Mouse (Mus musculus): ENCODE data around the gene Vcl.

Gene Vcl

DNA sequence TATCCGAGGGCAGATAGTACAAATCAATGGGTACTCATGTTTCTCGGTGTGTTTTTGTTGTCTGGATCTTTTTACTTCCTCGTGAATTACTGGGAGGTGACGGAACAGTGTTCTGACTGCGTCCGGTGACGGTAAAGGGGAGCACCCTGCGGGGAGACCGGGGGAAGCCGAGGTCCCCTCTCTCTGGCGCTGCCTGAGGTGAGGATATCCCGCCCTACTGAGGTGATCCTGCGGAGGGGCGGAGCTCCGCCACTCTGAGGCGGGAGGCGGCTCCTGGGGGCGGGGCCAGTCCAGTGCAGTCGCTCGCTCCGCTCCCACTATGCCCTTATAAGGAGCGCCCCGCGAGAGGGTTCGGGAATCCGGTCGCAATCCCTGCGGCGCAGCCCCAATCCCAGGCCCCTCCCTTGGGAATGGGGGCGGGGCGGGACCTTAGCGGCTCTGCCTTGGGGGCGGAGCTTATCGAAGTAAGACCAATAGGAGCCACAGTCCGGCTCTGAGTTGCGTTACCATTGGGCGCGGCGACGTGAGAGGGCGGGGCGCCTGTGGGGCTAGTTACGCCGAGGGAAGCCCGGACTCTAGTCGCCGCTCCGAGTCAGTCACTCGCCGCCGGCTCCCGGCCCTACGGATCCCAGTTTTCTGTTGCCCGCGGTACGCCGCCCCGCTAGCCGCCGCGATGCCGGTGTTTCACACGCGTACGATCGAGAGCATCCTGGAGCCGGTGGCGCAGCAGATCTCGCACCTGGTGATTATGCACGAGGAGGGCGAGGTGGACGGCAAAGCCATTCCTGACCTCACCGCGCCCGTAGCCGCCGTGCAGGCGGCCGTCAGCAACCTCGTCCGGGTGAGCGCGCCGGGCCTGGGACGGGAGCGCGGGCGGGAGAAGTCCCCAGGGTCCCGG lies at the start of gene Vcl:
TSS of gene Vcl (plus strand) at position 551 of the 898 bp plus-strand sequence.
- peak; percentile 95 to 97 for DNase-seq (ENCODE audit: low spot score in 2 of 2)

DNA sequence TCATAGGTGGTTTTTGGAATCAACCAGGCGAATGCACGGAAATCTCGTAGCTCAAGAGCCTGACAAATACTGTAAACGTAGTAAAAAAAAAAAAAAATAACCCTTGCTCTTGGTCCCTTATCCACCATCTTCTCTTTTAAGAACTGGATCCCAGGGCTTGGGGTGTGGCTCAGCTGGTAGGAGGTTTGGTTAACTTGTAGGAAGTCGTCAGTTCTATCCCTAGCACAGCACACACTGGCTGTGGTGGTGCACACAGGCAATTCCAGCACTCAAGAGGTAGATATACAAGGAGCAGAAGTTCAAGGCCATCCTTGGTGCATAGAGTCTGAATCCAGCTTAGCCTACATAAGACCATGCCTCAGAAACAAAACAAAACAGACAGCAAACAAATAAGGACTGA lies 44.5 kb upstream of the Vcl start:
- DNase-seq (ENCODE audit: low spot score in 2 of 2), result no peak

DNA sequence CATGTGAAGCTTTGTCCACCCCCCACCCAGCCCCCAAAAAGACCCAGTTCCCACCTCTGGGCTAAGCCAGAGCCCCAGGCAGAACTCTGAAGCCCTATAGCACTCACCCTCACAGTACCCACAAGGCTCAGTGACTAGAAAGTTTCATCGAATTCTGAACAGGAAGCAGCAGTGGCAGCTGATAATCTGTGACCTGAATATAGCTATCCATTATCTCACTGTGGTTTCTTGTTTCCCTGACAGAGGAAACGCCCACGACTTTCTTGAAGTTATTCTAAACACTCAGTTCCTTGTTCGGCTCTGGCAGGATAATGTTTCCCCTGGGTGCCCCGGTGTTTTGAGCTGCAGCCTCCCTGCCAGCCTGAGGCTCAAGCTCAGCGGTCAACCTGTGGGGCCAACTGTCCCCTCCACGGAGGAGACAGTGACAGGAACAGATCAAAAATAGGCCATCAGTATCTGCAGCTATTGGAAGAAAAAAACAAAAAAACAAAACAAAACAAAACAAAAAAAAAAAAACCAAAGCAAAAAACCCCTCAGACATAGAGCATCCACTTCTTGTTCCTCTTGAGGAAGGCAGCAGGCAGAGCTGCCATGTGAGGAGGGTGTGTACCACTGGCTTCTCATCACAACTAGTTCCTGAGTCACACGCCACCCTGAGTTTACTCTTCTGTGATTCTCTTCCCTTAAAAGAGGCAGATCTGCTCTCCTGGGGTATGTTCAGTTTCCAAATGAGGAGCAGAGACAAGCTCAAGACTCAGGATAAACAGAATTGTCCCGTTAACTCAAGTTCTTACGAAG lies 43.9 kb upstream of the Vcl start:
- DNase-seq (ENCODE audit: low spot score in 2 of 2), result peak; percentile 77 to 84

DNA sequence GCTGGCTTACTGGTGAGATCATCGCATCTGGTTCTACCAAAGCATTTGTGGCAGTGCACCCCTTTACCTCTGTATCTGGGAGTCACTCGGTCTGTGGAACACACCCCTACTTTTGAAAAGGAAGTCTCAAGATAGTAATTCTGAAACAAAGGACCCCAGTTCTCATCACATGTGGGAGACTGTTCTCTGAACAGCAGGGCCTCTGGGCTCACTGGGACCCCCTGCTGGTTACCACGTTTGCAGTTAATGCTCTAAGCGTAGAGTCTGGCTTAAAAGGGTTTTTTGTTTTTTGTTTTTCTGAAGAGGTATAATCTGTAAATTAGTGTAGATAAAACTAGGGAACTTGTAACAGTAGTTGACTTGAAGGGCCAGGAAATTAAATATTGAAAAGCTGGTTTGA lies 42.9 kb upstream of the Vcl start:
- peak; percentile 62 to 72 for DNase-seq (ENCODE audit: low spot score in 2 of 2)

DNA sequence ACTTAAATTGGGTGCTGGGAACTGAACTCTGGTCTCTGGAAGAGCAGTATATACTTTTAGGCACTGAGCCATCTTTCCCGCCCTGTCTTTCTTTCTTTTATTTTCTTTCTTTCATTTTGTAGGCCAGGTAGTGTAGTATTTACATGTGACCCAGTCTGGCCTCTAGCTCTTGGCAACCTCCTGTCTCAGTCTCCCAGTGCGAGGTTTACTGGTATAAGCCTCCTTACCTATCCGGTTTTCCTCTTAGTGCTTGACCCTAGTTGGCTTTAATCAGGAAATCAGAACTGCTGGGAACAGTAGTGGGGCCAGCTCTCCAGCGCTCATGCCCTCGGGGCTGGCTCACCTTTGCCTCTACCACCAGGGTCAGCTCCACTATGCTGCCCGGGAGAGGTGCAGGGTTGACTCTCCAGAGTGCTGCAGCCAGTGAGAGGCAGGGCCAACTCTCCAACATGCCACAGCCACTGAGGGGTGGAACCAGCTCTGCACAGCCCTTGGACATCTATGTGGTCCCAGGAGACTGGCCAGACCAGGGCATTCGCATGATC lies 41.6 kb upstream of the Vcl start:
- no peak for DNase-seq (ENCODE audit: low spot score in 2 of 2)

- no peak for DNase-seq (ENCODE audit: low spot score in 2 of 2)
These were observed 37.2 kb upstream of the Vcl start for GRCm38 (mm10) chr14:20891941-20892402.

DNA sequence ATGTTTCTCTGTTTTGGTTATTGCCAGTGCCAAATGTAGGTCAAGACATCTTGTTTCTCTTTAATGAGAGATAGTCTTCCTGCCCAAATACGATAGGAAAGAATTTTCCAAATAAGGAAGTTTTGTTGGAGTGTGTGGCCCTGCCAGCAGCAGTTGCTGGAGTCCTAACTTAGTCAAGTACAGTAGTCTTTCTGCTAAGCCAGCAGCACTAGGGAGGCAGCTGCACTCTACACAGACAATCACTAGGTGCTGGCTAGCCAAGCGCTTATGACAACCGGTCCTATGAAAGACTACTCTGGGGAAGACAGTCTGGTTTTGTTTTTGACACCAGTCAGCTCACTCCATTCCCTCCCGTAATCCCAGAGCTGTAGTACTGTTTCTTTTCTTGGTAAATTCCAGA lies 35.4 kb upstream of the Vcl start:
- DNase-seq (ENCODE audit: low spot score in 2 of 2), result no peak

DNA sequence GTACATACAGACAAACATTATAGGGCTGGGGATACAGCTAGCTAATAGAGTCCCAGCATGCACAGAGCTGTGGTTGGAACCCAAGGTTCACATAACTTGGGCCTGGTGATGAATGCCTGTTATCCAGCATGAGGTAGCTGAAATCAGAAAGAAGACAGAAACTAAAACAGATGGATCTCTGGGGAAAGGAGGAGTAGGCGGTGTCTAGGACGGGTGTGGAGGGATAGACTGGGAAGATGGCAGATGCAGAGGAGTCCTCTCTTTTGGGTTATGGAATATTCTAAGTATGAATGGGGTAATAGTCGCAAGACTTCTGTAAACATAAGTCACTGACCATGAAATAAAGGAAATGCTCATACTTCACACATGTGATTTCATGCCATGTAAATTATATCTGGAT lies 27.9 kb upstream of the Vcl start:
- no peak for DNase-seq (ENCODE audit: low spot score in 2 of 2)

DNA sequence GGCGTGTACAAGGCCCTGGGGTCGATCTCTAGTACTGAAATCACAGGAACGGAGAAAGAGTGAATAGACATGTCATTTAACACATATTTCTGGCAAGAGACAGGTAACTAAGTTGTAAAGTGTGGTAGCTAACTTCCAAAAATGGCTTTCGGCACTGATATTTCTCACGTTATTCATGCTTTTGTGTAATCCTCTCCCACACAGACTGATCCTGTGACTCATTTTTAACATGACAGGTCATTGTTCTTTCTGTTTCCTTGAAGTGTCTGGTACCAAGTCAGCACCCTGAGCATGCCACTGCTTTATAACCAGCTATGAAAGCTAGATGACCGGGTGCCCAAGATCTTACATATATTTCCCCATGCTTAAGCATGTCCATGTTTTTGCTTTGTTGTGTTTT lies 26.1 kb upstream of the Vcl start:
- no peak for DNase-seq (ENCODE audit: low spot score in 2 of 2)

GRCm38 (mm10) chr14:20911811-20912210 lies 17.4 kb upstream of the Vcl start:
- DNase-seq (ENCODE audit: low spot score in 2 of 2), result no peak

DNA sequence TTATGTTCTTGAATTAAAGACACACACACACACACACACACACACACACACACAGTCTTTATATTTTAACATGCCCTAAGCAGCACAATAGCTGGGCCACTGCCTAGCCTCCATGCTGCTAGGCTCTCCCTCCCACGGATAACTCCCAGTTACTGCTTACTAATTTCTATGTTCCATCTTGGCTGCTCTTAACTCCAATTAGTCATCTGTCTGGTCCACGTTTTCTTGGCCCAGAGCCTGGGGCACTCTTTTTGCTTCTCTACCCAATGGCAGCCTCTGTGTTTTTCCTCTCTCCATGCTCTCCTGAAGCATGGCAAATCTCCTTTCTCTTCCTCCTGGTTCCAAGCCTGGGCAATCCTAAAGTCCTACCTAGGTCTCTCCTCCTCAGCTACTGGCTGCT lies 14.8 kb upstream of the Vcl start:
- no peak for DNase-seq (ENCODE audit: low spot score in 2 of 2)

DNA sequence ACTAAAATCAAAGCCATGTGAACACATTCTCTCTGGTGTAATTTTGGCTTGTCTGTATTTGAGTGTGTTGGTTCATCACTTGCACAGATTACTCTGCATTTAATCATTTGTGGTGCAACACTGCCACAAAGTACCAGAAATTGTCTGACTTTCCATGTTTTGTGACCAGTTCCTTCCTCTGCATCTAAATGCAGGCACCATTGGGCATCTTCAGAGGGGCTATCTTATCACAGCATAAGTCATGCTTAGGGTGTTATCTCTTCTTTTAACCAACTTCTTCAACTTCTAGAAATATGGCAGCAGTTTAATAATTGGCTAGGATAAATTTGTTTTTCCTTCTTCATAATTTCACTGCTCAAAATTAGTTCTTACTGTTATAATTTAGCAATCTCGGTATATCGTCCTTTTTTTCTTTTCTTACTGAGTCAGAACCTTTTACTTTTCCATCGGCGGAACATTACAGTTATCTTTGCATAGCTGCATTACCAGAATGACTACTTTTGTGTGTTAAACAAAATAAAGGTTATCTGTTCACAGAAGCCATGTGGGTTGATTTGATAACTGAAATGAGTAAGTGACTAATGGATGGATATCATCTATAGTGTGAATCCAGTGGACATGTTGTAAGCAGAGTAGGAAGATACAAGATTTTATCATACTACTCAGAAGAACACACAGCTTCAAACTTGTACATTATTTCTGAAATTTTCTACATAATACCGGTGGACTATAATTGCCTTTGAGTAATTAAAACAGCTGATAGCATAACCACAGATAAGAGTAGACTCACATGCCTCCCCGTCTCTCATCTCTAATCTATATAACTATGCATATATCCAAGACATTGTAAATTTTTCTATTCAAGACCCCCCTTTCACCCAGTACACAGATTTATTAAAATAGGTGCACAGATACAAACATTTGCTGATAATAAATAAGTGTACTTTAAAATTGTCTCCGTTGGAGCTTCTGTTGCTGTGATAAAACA lies 12.3 kb upstream of the Vcl start:
- no peak for DNase-seq (ENCODE audit: low spot score in 2 of 2)

DNA sequence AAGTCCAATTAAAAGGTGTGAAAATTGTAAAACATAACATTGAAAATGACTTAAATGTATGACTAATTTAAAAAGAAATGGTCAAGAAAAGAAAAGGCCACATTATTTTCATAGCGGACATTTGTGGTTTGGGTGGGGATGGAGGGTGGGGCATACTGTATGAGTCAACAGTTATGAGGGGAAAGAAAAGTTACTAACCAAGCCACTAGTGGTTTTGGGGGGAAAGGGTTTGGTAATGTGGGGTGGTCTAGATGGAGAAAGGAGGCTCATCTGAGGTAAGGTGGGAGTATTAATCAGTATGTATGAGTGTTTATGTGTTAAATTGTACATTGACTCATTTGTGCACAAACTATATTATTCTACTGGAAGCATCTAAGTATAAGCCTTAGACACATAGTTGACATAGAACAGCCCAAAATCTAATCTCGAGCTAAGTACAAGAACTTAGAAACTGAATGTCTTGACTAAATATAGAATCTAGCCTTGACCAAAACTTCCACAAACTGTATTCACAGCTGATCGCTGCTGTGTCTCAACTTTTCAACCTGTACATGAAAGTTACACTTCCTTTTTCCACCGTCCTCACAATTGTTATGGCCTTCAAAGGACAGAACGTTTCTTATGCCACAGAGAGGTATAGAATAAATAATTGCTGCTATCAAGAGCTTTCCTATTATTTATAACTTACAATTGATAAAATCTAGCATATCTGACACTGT lies 5.0 kb upstream of the Vcl start:
- DNase-seq (ENCODE audit: low spot score in 2 of 2), result peak; percentile 38 to 56

DNA sequence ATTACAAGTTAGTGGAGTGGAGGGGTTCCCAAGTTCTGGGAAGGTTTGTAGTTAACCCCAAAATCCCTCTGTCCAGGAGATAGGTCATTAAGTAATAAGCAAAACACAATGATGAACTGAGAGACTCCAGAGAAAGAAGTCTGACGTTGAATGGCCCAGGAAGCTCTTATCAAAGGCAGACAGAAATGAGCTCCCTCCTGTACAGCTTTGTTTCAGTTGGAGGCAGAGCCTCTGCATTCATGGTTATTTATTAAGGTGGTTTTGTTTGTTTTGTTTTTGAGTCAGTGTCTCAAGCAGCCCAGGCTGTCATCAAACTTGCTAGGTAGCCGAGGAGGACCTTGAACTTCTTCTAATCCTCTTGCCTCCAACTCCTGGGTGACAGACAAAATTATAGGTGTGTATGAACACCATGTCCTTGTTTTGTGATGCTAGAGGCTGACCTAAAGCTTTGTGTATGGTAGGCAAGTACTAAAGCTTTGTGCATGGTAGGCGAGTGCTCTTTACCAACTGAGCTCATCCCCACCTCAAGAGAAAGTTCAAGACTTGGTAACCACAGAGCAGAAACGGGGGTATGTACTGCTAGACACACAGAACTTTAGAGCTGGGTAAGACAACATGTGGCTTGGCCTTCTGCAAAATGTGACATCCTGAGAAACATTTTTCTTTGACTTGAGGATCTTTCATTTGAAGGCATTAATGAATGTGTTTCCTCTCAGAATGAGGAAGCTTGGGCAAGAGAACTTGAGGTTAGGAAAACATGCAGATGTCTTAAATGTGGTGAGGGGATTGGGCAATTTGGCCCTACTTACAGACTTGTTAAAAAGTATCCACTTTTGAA lies 1.5 kb upstream of the Vcl start:
- peak in 1 of 2 experiments; percentile 34 for DNase-seq (ENCODE audit: low spot score in 2 of 2)

DNA sequence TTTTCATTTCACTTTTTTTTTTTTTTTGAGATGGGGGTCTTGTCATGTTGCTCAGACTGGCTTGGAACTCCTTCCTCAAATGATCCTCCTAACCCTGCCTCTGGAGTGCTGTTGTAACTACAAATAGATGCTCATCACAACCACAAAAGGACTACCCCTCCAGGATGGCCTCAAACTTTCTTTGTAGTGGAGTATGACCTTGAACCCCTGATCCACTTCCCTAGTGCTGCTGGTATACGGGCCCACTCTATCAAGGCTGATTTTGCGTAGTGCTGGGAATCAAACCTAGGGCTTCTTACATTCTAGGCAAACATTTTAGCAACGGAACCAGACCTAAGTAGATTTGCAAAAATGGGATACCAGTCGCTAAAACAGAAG lies 901 bp upstream of the Vcl start:
- DNase-seq (ENCODE audit: low spot score in 2 of 2), result no peak

DNA sequence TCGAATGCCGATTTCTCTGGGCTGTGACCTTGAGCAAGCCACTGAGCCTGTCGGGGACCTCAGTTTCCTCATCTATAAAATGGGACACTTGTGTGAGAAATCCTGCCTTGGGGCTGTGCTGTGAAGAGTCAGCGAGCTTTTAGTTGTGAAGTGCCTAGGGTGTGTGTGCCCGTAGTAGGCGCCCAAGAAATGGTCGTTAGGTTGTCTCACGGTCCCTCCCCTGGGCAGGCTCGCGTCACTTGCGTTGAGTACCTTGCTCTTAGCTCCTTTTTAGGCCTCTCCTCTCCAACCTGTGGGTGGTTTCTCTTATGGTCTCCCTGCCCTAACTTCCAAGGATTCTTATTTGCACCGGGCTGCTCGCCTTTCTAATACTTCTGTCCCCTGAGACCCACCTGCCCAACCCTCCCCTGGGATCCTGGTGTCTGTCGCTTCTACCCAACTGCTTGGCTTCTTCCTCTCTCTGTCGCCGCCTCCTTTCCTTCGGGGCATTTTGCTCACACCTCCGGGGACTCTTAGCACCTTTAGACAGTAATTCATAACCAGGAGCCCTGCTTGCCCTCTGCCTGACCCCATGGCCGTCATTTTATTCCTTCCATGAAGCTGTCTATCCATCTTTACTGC lies 726 bp downstream of the Vcl start:
- peak; percentile 51 to 60 for DNase-seq (ENCODE audit: low spot score in 2 of 2)

- no peak for DNase-seq (ENCODE audit: low spot score in 2 of 2)
These were observed 1.5 kb downstream of the Vcl start for GRCm38 (mm10) chr14:20930481-20931391.

GRCm38 (mm10) chr14:20938424-20938823 lies 9.2 kb downstream of the Vcl start:
- DNase-seq (ENCODE audit: low spot score in 2 of 2), result no peak

All from spleen, postnatal 36 days (tissue).